Mouse (Mus musculus) hindbrain, embryonic 16.5 days (tissue): ENCODE measurements around the gene Chst13. TPM values are rescaled to one million over a fixed set of nuclear protein-coding genes. Genes with fewer than 3 reads are reported as not detected.

ENCODE experiments used
- ATAC-seq: fragments of 200-750 bp; cut with Nextera tagmentation; 2 replicates; pipeline ENCODE4 v1.8.0; 2017; ENCODE audit warnings: moderate TSS enrichment, moderate library complexity
- H3K27ac ChIP-seq: fragments of 300-500 bp; sonication (generic); 2 replicates; pipeline ENCODE4 v1.5.1; 2014; ENCODE audit warnings: low read depth, mild to moderate bottlenecking, control low read depth, low read length, moderate library complexity
- H3K27me3 ChIP-seq: fragments of 300-500 bp; sonication (generic); replicated peaks from 2 replicates; pipeline ENCODE4 v1.6.1; 2014; ENCODE audit warnings: low read length; ENCODE audit not compliant: control insufficient read depth, insufficient read depth
- H3K36me3 ChIP-seq: fragments of 300-500 bp; sonication (generic); 2 replicates; pipeline ENCODE4 v1.6.1; 2014; ENCODE audit warnings: mild to moderate bottlenecking, low read length, moderate library complexity, mixed read lengths; ENCODE audit not compliant: control insufficient read depth, insufficient read depth
- H3K4me1 ChIP-seq: fragments of 300-500 bp; sonication (generic); 2 replicates; pipeline ENCODE4 v1.6.1; 2014; ENCODE audit warnings: low read depth, low read length; ENCODE audit not compliant: control insufficient read depth, insufficient read depth
- H3K4me2 ChIP-seq: fragments of 300-500 bp; sonication (generic); 2 replicates; pipeline ENCODE4 v1.6.1; 2014; ENCODE audit warnings: mild to moderate bottlenecking, low read length, control low read depth, moderate library complexity
- H3K4me3 ChIP-seq: fragments of 300-500 bp; sonication (generic); 2 replicates; pipeline ENCODE4 v1.5.1; 2014; ENCODE audit warnings: mild to moderate bottlenecking, low read length, control low read depth, moderate library complexity
- H3K9ac ChIP-seq: fragments of 300-500 bp; sonication (generic); 2 replicates; pipeline ENCODE4 v1.6.1; 2014; ENCODE audit warnings: low read depth, mild to moderate bottlenecking, control low read depth, low read length, moderate library complexity
- H3K9me3 ChIP-seq: fragments of 300-500 bp; sonication (generic); 2 replicates; pipeline ENCODE4 v1.6.1; 2014; ENCODE audit warnings: mild to moderate bottlenecking, low read length, moderate library complexity; ENCODE audit not compliant: control insufficient read depth
- WGBS: fragments of 180-500 bp; shearing (Covaris S2); extraction: QIAGEN DNeasy Blood & Tissue Kit; methylation state at CpG from one replicate; pipeline ENCODE4 v1.1.7; 2014; 5-methylcytosine and 5-hydroxymethylcytosine counted together
- polyA plus RNA-seq: library from polyadenylated mRNA; unstranded; fragments of >200 nt; fragmentation: Nextera tagmentation; extraction: Ambion mirVana; gene quantifications from 2 replicates; pipeline ENCODE4 v1.2.1, GENCODE M21; 2015

The Chst13 gene
- 0.19 and 0.24 TPM in 2 replicates for polyA plus RNA-seq

DNA sequence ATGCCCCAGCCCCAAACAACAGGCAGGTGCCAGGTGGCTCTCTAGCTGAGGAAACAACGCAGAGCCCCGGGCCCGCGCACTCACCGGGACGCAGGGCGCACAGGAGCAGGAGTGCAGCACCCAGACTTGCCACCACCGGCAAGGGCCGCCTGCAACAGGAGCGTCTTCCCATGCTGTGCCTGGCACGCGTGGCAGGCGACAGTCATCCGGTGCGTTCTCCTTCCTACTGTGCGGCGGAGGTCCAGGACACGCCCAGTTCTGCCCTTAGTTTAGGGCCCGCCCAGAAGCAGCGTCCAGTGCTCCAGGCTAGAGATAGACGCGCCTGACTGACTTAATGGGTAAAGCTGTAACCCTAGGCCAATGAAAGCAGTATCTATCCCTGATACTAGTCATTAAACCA, at the start of gene Chst13:
Gene Chst13, minus strand, starts transcription at position 195 of the 400 bp plus-strand sequence.
- Histone ChIP-seq H3K36me3 (no peaks in the 10 kb centered on the region), H3K9ac (no peak within 1 kb of the TSS)
- WGBS = 11% methylated on average over 22 of the region's 22 CpGs

GRCm38 (mm10) chr6:90374647-90375046, 49.7 kb upstream of the Chst13 start:
- H3K36me3 ChIP-seq = peaks cover 46% of the 10 kb centered on the region
- ATAC-seq = no peak
- no peaks in the 10 kb centered on the region for H3K27me3 ChIP-seq
- no peak overlapping the region for H3K9ac ChIP-seq
- no peak overlapping the region for H3K4me3 ChIP-seq
- H3K4me2 ChIP-seq = no peak overlapping the region
- H3K9me3 ChIP-seq = no peaks in the 10 kb centered on the region
- no peak overlapping the region for H3K27ac ChIP-seq
- H3K4me1 ChIP-seq = peaks cover 19% of the 10 kb centered on the region
- 96% methylated on average over 4 of the region's 4 CpGs for WGBS

More for the DNA sequence above, at the start of gene Chst13:
- peaks cover 2% of the 10 kb centered on the region for H3K27me3 ChIP-seq
- H3K27ac ChIP-seq = no peak within 1 kb of the TSS
- peak within 1 kb of the TSS; percentile 12; the same call in 1 of the 2 replicates for H3K4me3 ChIP-seq
- ATAC-seq = peak; percentile 25; the same call in 1 of the 2 replicates
- H3K4me2 ChIP-seq = peak within 1 kb of the TSS; percentile 52
- peaks cover 6% of the 10 kb centered on the region for H3K4me1 ChIP-seq
- H3K9me3 ChIP-seq = no peaks in the 10 kb centered on the region

DNA sequence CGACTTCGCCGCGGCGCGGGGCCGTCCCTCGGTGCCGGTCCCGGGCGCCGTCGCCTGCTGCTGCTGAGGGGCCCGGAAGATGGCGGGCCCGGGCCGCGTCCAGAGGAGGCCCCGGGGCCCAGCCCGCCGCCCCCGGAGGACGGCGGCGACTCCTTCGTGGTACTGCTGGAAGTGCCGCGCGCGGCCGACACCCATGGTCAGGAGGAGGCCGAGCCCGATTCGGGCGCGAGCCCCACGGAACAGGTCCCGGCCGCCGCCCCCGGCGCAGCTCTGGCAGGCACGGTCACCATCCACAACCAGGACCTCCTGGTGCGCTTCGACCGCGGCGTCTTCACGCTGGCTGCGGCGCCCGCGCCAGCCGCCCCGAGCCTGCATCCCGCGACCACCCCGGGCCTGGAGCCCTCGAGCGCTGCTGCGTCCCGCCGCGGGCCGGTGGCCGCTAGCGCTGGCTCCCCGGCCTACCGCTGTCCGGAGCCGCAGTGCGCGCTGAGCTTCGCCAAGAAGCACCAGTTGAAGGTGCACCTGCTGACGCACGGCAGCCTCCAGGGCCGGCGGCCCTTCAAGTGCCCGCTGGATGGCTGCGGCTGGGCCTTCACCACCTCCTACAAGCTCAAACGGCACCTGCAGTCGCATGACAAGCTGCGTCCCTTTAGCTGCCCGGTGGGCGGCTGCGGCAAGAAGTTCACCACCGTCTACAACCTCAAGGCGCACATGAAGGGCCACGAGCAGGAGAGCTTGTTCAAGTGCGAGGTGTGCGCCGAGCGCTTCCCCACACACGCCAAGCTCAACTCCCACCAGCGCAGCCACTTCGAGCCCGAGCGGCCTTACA, 45.0 kb upstream of the Chst13 start:
- H3K4me3 ChIP-seq = peak overlapping the region; percentile 91
- WGBS = under 1% methylated on average over 70 of the region's 98 CpGs

DNA sequence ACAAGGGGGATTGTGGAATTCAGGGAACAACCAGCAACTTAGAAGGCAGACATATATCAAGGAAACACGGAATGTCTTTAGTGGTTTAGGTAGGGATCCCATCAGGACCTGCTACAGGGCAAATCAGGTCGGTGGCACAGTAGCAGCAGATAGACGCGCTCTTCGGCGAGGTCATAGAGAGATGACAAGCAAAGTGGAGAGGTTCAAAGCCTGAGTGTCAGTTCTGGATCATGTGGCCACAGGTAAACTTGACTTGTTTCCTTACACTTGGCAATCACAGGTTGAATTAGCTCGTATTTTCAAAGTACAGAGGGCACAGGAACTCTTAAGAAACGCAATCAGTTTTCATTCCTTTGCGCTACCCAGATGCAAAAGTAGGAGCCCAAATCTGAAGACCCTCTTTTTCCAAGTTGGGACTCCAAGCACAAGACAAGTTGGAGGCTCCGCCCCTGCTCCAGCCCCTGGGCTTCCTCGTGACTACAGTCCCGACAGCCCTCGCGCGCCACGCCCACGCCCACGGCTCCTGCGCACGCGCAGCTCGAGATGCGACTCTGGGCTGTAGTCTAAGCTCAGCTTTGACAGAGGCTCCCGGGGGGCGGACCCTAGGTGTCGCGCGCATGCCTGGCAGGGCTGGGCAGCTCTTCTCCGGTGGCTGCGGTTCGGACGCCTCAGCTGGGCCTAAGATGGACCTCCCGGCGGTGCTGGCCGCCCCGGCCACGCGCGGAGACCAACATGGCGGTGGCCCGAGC, 44.2 kb upstream of the Chst13 start, which contains the start of gene Zxdc:
Gene Zxdc, plus strand, starts transcription at position 517 of the 749 bp plus-strand sequence.
- WGBS = 6% methylated on average over 41 of the region's 41 CpGs
- H3K27me3 ChIP-seq = no peaks in the 10 kb centered on the region
- peak within 1 kb of the TSS; percentile 91 for H3K4me3 ChIP-seq
- peaks cover 19% of the 10 kb centered on the region for H3K4me1 ChIP-seq
- peak within 1 kb of the TSS; percentile 90 for H3K27ac ChIP-seq
- peaks cover 7% of the 10 kb centered on the region for H3K36me3 ChIP-seq
- ATAC-seq = peak; percentile 99
- no peaks in the 10 kb centered on the region for H3K9me3 ChIP-seq
- H3K9ac ChIP-seq = peak within 1 kb of the TSS; percentile 92
- H3K4me2 ChIP-seq = peak within 1 kb of the TSS; percentile 89

More for the DNA sequence above, 45.0 kb upstream of the Chst13 start:
- peak; percentile 83 for ATAC-seq
- H3K9ac ChIP-seq = peak overlapping the region; percentile 92
- peak overlapping the region; percentile 89 for H3K4me2 ChIP-seq
- peak overlapping the region; percentile 90 for H3K27ac ChIP-seq
- peaks cover 13% of the 10 kb centered on the region for H3K36me3 ChIP-seq
- H3K9me3 ChIP-seq = no peaks in the 10 kb centered on the region
- H3K4me1 ChIP-seq = peaks cover 19% of the 10 kb centered on the region
- H3K27me3 ChIP-seq = no peaks in the 10 kb centered on the region

DNA sequence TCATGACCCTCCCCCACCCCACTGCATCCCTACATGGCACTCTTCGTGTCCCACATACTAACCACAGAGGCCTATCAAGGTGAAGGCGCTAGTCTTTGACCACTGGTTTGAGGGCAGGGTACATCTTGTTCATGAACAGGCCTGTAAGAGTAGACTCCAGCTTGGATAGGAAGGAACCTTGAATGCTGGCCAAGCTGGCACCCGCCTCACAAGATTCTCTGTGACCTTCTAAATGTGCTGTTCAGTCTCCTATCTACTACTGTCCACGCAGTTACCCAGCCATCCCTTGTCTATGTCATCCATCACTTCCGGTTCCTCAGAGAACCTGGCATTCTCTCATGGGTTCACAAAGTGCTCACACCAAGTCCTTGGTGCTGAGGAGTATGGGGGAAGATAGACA, 38.3 kb upstream of the Chst13 start:
- no peak overlapping the region for H3K4me3 ChIP-seq
- no peak for ATAC-seq
- H3K9ac ChIP-seq = no peak overlapping the region
- no peaks in the 10 kb centered on the region for H3K9me3 ChIP-seq
- peaks cover 8% of the 10 kb centered on the region for H3K4me1 ChIP-seq
- H3K27me3 ChIP-seq = no peaks in the 10 kb centered on the region
- no peak overlapping the region for H3K27ac ChIP-seq
- 87% methylated on average over 5 of the region's 5 CpGs for WGBS
- H3K36me3 ChIP-seq = no peaks in the 10 kb centered on the region
- no peak overlapping the region for H3K4me2 ChIP-seq

DNA sequence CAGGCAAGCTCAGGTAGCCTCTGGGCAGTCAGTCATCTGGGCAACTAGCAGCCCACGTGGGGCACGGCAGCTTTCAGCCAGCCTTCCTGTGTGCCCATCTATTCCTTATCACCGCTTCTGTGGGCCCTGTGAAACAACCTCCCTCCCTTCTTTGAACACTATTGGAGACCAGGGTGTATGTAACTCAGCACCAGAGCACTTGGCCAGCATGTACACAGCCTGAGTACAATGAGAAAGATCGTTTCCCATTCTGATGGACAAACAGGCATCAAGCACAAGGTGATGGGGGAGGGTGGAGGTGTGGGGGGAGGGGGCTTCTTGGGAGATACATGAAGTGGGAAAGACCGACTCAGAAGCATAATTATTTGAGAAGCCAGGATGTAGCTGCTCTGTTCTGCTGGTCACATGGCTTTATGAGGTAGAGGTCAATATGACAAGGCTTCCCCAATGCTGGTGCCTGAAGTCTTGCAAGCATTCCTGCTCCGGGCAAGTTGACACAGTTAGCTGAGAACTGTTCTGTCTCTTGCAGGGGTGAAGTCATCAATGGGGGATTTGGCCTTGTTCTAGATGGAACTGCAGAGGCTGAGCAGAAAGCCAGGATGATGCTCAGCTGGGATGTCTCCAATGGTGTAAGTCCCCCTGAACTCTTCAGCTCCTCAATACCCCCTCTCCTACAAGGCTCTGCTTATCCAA, 36.1 kb upstream of the Chst13 start:
- WGBS = 87% methylated on average over 6 of the region's 6 CpGs
- Histone ChIP-seq H3K4me3 (no peak overlapping the region), H3K4me2 (no peak overlapping the region), H3K9ac (no peak overlapping the region), H3K27me3 (no peaks in the 10 kb centered on the region), H3K36me3 (no peaks in the 10 kb centered on the region), H3K27ac (no peak overlapping the region), H3K9me3 (no peaks in the 10 kb centered on the region), H3K4me1 (peaks cover 8% of the 10 kb centered on the region)
- ATAC-seq = no peak

DNA sequence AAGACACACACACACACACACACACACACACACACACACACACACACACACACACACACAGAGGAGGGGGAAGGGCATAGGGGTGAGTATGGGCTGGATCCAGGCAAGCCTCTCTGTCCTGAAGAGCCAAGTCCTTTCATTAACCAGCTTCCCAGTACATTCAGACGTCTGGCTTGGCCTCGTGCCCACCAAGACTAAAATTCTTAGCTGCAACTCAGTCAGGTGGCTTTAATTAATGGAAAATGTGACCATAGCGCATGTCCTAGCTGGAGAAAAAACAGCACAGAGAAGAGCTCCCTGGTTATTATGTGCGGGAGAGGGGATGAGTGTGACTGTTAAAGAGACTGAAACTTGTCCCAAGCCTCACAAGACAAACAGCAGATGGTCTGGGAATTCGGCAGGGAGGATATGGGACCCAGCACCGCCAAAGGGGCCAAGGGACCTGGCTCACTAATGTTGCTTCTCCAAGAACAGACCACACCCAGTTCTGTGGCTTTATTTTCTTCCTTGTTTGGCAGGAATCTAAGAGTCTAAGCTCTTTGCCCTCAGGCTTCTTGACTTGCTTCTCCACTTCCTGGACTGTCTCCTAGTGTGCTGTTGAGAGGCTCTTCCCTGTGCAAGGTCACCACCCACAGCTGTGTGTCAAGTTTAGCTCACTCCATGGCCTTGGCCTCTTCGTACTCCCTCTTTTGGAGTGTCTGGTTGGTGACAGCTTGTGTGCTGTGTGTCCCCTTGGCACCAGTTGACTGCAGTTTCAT, 35.2 kb upstream of the Chst13 start:
- Histone ChIP-seq H3K27me3 (no peaks in the 10 kb centered on the region), H3K4me2 (no peak overlapping the region), H3K9ac (no peak overlapping the region), H3K4me3 (no peak overlapping the region), H3K4me1 (peaks cover 8% of the 10 kb centered on the region), H3K27ac (peak overlapping the region; percentile 36; the same call in 1 of the 2 replicates), H3K9me3 (no peaks in the 10 kb centered on the region), H3K36me3 (no peaks in the 10 kb centered on the region)
- WGBS = 52% methylated on average over 7 of the region's 7 CpGs
- peak; percentile 67; the same call in 1 of the 2 replicates for ATAC-seq

GRCm38 (mm10) chr6:90359445-90359844, 34.5 kb upstream of the Chst13 start:
- Histone ChIP-seq H3K9me3 (no peaks in the 10 kb centered on the region), H3K27ac (no peak overlapping the region), H3K4me1 (peaks cover 8% of the 10 kb centered on the region), H3K27me3 (no peaks in the 10 kb centered on the region), H3K36me3 (no peaks in the 10 kb centered on the region), H3K4me2 (no peak overlapping the region), H3K9ac (no peak overlapping the region), H3K4me3 (no peak overlapping the region)
- 49% methylated on average over 2 of the region's 2 CpGs for WGBS
- no peak for ATAC-seq
